Mouse (Mus musculus): ENCODE results near the gene Mpped2. TPM values are rescaled to one million over a fixed set of nuclear protein-coding genes. Genes with fewer than 3 reads are reported as not detected.

Mpped2 gene
- polyA plus RNA-seq (2015; fragmentation: Nextera tagmentation; extraction: Ambion mirVana): 8.0 and 8.2 TPM in 2 replicates

GRCm38 (mm10) chr2:106692783-106693701 lies at the start of gene Mpped2:
TSS of gene Mpped2 (plus strand) at chr2:106693269.
- TF ChIP-seq CTCF (IDR thresholded peaks at IDR 0.05; ENCODE audit: low read depth): peak; percentile 63
- peak; percentile 88 for ATAC-seq
- WGBS: under 1% methylated on average over 55 of the region's 56 CpGs
- H3K4me1 ChIP-seq (replicated peaks; ENCODE audit: control insufficient read depth, insufficient read depth, low read length): 0 out of 2 replicates have a peak, but pooled peaks cover 3% of the 10 kb centered on the region
- peak within 1 kb of the TSS; percentile 76 for H3K9ac ChIP-seq (ENCODE audit: low read depth, low read length)
- H3K4me3 ChIP-seq (ENCODE audit: low read depth, low read length): peak within 1 kb of the TSS; percentile 83
- H3K4me2 ChIP-seq (replicated peaks; ENCODE audit: low read depth): peak within 1 kb of the TSS; percentile 100
- H3K27ac ChIP-seq (ENCODE audit: low read depth, low read length): no peak within 1 kb of the TSS
- peaks cover 7% of the 10 kb centered on the region; the same call in 1 of the 2 replicates for H3K27me3 ChIP-seq (replicated peaks; ENCODE audit: control insufficient read depth, insufficient read depth, low read length)
- H3K36me3 ChIP-seq (ENCODE audit: control insufficient read depth, insufficient read depth): no peaks in the 10 kb centered on the region
- H3K9me3 ChIP-seq (ENCODE audit: control insufficient read depth): no peaks in the 10 kb centered on the region

GRCm38 (mm10) chr2:106644782-106645181 lies 48.3 kb upstream of the Mpped2 start:
- no peak overlapping the region for H3K27ac ChIP-seq (ENCODE audit: low read depth, low read length)
- H3K36me3 ChIP-seq (ENCODE audit: control insufficient read depth, insufficient read depth): no peaks in the 10 kb centered on the region
- H3K27me3 ChIP-seq (replicated peaks; ENCODE audit: control insufficient read depth, insufficient read depth, low read length): no peaks in the 10 kb centered on the region
- no peak for ATAC-seq
- no peaks in the 10 kb centered on the region for H3K4me1 ChIP-seq (replicated peaks; ENCODE audit: control insufficient read depth, insufficient read depth, low read length)
- H3K4me3 ChIP-seq (ENCODE audit: low read depth, low read length): no peak overlapping the region
- no peak overlapping the region for H3K4me2 ChIP-seq (replicated peaks; ENCODE audit: low read depth)
- WGBS: 81% methylated on average over 3 of the region's 3 CpGs
- TF ChIP-seq CTCF (IDR thresholded peaks at IDR 0.05; ENCODE audit: low read depth): no peak
- no peaks in the 10 kb centered on the region for H3K9me3 ChIP-seq (ENCODE audit: control insufficient read depth)
- H3K9ac ChIP-seq (ENCODE audit: low read depth, low read length): no peak overlapping the region

- Histone ChIP-seq H3K27ac (ENCODE audit: low read depth, low read length) (no peak overlapping the region), H3K4me3 (ENCODE audit: low read depth, low read length) (peak overlapping the region; percentile 43), H3K36me3 (ENCODE audit: control insufficient read depth, insufficient read depth) (no peaks in the 10 kb centered on the region), H3K27me3 (replicated peaks; ENCODE audit: control insufficient read depth, insufficient read depth, low read length) (no peaks in the 10 kb centered on the region), H3K9me3 (ENCODE audit: control insufficient read depth) (no peaks in the 10 kb centered on the region), H3K4me2 (replicated peaks; ENCODE audit: low read depth) (peak overlapping the region; percentile 76), H3K4me1 (replicated peaks; ENCODE audit: control insufficient read depth, insufficient read depth, low read length) (no peaks in the 10 kb centered on the region), H3K9ac (ENCODE audit: low read depth, low read length) (no peak overlapping the region)
- TF ChIP-seq CTCF (IDR thresholded peaks at IDR 0.05; ENCODE audit: low read depth): no peak
- peak; percentile 80 for ATAC-seq
- 5% methylated on average over 25 of the region's 25 CpGs for WGBS
Observed at GRCm38 (mm10) chr2:106649686-106650570, 43.1 kb upstream of the Mpped2 start.

- Histone ChIP-seq H3K4me2 (replicated peaks; ENCODE audit: low read depth) (no peak overlapping the region), H3K27ac (ENCODE audit: low read depth, low read length) (no peak overlapping the region), H3K4me1 (replicated peaks; ENCODE audit: control insufficient read depth, insufficient read depth, low read length) (no peaks in the 10 kb centered on the region), H3K27me3 (replicated peaks; ENCODE audit: control insufficient read depth, insufficient read depth, low read length) (no peaks in the 10 kb centered on the region), H3K36me3 (ENCODE audit: control insufficient read depth, insufficient read depth) (no peaks in the 10 kb centered on the region), H3K9me3 (ENCODE audit: control insufficient read depth) (no peaks in the 10 kb centered on the region), H3K4me3 (ENCODE audit: low read depth, low read length) (no peak overlapping the region), H3K9ac (ENCODE audit: low read depth, low read length) (no peak overlapping the region)
- ATAC-seq: no peak
- 84% methylated on average over 8 of the region's 8 CpGs for WGBS
- no peak for TF ChIP-seq CTCF (IDR thresholded peaks at IDR 0.05; ENCODE audit: low read depth)
Observed at GRCm38 (mm10) chr2:106652151-106652550, 40.9 kb upstream of the Mpped2 start.

- Histone ChIP-seq H3K4me3 (ENCODE audit: low read depth, low read length) (no peak overlapping the region), H3K9ac (ENCODE audit: low read depth, low read length) (no peak overlapping the region), H3K36me3 (ENCODE audit: control insufficient read depth, insufficient read depth) (no peaks in the 10 kb centered on the region), H3K27me3 (replicated peaks; ENCODE audit: control insufficient read depth, insufficient read depth, low read length) (no peaks in the 10 kb centered on the region), H3K4me2 (replicated peaks; ENCODE audit: low read depth) (no peak overlapping the region), H3K27ac (ENCODE audit: low read depth, low read length) (no peak overlapping the region), H3K4me1 (replicated peaks; ENCODE audit: control insufficient read depth, insufficient read depth, low read length) (no peaks in the 10 kb centered on the region), H3K9me3 (ENCODE audit: control insufficient read depth) (no peaks in the 10 kb centered on the region)
- no peak for TF ChIP-seq CTCF (IDR thresholded peaks at IDR 0.05; ENCODE audit: low read depth)
- ATAC-seq: no peak
- WGBS: 86% methylated on average over 4 of the region's 4 CpGs
Observed at GRCm38 (mm10) chr2:106652741-106653140, 40.3 kb upstream of the Mpped2 start.

GRCm38 (mm10) chr2:106653261-106653660 lies 39.8 kb upstream of the Mpped2 start:
- ATAC-seq: no peak
- H3K4me1 ChIP-seq (replicated peaks; ENCODE audit: control insufficient read depth, insufficient read depth, low read length): no peaks in the 10 kb centered on the region
- H3K4me3 ChIP-seq (ENCODE audit: low read depth, low read length): no peak overlapping the region
- H3K9me3 ChIP-seq (ENCODE audit: control insufficient read depth): no peaks in the 10 kb centered on the region
- H3K27ac ChIP-seq (ENCODE audit: low read depth, low read length): no peak overlapping the region
- 94% methylated on average over 4 of the region's 4 CpGs for WGBS
- no peaks in the 10 kb centered on the region for H3K27me3 ChIP-seq (replicated peaks; ENCODE audit: control insufficient read depth, insufficient read depth, low read length)
- H3K36me3 ChIP-seq (ENCODE audit: control insufficient read depth, insufficient read depth): no peaks in the 10 kb centered on the region
- TF ChIP-seq CTCF (IDR thresholded peaks at IDR 0.05; ENCODE audit: low read depth): no peak
- no peak overlapping the region for H3K9ac ChIP-seq (ENCODE audit: low read depth, low read length)
- no peak overlapping the region for H3K4me2 ChIP-seq (replicated peaks; ENCODE audit: low read depth)
